Mouse (Mus musculus) mature B cell (primary cell): Measurements from ENCODE around the gene 4930507D05Rik.
"Not testable (repeated sequence)": the region's sequence is repeated elsewhere in the genome, so short reads cannot be mapped to it uniquely, and the experiment has no call there.

ENCODE experiments used
- in situ Hi-C: fragments of 300-500 bp; cut with MboI; formaldehyde crosslinking; loops from 2 replicates; pipeline ENCODE4 v1.14.3; 2019

4930507D05Rik gene

DNA sequence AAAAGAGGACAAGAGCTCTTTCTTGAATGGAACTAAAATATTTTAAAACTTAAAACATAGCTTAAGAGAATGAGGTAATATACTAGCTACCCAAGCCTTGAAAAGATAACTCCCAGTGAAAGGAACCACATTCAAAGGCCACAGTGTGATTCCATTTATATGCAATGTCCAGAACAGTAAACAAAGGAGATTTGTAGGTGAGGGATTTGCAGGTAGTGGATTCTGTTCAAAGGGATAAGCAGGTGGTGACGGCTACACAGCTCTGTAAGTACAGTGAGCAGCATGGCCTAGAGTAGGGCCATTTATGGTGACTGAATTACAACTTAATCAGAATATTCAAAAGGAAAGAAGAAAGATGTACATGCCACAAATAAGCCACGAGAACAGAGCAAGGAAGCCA, 27.7 kb downstream of the 4930507D05Rik start:
- in situ Hi-C loops = no loop called here

DNA sequence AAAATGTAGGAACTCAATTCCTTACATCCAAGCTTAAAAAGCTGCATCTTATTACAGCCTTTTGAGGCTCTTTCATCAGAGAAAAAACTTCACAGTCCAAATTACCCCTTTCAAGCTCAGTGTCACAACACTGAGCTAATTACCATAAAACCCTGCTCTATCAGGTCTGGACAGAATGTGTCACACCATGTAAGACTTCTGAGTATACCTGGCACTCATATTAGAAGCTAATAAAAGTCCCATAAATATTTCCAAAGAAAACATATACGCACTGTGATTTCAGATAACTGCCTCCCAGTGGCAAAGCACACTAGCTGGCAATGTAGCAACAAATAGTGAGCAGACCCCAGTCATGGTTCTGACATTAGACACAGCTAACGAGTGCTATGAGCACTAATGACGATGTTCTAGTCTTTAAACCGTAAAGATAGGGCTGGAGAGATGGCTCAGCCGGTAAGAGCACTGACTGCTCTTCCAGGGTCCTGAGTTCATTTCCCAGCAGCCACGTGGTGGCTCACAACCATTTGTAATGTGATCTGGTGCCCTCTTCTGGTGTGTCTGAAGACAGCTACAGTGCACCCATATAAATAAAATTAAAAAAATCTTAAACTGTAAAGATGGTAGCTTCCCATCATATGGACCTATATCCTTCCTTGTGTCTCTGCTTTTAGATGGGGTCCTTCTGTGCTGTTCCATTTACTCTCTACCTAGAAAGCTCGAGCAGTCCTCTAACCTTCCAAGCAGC, 32.0 kb downstream of the 4930507D05Rik start:
- in situ Hi-C loops = no loop called here

DNA sequence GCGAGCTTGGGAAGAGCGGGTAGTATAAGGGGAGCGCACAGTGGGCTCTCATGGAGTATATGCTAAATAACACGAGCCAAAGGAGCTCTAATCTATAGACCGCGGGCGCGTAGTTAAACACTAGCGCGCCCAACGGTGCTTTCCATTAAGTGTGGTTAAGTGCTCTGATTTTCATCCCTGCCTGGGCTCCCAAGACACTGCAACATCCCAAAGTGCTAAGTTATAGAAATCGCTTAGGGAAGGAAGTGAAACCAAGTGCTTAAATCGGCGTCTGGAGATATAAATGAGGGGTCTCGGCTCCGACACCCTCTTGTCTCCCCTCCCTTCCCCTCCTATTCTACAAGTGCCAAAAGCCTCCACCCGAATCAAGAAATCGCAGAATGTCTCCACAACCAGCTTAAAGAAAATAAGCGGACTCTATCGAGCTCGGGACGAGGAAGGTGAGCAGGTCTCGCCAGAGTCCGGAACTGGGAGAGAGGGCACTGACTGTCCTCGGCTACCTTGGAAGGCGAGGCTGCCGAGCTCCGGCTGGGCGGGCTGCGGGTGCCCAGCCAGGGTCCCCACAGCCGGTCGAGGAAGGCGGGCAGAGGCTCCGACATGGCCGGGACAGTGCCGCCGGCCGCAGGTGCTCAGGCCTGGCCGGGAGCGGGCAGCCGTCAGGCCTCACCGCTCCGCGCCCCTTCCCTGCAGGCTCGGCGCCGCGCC, 36.7 kb downstream of the 4930507D05Rik start:
- in situ Hi-C loops = no loop called here

DNA sequence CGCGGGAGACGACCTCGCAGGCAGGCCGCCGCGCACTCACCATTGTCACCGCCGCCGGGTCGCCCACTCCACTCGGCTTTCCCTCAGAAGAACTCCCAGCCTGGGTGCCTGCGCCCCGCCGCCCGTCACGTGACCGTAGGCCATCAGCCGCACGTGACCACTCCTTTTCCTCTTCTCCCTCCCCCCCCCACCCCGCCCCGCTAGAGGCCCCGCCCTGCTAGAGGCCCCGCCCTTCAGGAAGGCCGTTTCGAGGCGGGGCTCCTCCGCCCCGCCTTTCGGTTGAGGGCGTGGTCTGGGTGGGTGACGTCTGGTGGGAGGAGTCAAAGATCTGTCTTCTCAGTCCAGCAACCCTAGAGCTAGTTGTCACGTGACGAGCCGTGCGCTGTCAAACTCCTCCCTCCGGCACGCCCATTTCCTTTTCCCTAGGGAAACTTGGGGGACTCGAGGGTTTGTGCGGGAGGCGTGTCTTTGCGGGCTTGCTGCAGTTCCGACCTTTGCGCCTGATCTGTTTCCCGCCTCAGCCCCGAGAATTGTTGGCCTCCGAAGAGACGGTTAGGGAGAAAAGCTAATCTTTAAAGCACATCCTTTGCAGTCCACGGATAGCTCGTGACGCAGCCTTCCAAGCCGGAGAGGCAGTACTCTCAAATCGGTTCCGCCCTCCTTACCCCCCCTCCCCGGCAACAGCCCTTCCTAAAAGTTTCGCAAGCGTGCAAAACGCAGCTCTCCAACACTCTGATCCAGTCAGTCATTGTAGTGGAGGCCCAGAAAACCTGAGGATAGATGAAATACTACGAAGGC, 37.5 kb downstream of the 4930507D05Rik start, which contains the start of gene Vps26a:
TSS of gene Vps26a (minus strand) at position 188 of the 798 bp plus-strand sequence.
- in situ Hi-C loops = no loop called here

DNA sequence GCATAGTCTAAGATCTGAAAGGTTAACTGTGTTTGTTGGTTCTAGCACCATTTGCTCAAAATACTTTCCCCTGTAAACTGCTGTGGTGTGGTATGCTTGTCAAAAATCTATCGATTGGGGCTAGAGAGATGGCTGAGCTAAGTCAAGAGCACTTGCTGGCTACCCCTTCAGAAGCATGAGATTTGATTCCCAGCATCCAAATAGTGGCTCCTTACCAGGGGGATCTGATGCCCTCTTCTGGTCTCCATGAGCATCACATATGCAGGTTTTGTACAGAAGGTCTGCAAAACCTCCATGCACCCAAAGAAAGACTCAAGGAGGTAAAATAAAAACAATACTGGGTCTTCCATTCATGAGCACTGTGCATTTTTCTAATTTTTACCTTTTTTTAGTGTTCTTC, 39.0 kb downstream of the 4930507D05Rik start:
- in situ Hi-C loops = no loop called here

DNA sequence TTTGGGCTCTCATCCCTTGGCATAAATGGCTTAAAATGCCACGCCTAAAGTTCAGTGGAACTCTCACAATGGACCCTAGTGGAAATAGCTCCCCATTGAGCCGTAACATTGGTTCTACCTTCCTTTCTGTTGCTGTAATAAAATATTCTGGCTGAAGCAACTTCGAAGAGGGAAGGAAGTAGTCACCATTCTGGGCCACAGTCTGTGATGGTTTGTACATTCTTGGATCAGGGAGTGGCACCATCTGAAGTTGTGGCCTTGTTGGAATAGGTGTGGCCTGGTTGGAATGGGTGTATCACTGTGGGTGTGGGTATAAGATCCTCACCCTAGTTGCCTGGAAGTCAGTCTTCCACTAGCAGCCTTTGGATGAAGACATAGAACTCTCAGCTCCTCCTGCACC, 42.4 kb downstream of the 4930507D05Rik start:
- in situ Hi-C loops = not testable (repeated sequence)

DNA sequence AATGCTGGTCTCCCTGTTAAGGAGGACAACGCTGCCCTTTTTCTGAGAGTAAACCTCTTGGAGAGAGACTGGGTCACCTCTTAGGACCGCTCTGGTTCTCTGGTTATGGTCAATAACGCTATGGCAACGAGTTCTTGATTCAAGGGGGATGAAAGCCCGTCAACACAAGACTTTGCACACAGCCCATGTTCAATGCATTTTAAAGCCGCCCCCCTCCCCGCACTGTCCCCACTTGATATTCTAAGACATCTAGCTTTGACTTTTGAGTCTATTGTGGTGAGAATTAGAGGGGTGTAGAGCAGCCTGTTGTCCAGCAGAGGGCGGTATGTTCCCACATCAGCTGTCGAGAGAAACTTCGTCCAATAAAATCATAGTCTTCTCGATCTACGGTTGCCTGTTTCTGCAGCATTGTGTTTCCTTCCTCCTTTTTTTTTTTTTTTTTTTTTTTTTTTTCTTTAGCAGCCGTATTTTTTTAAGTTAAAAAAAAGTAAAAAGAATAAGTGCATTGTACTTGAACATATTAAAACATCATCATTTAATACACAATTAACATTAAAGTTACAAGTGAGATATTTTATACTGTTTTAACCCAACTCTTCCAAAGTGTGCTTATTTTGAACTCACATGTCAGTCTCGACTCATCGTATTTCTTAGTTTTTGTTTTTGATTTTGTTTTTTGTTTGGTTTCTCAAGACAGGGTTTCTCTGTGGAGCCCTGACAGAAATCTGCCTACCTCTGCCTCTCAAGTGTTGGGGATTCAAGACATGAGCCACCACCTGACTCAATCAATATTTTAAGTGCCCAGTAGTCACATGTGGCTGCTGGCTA, 51.0 kb downstream of the 4930507D05Rik start:
- in situ Hi-C loops = no loop called here
